Mouse (Mus musculus): Measurements from ENCODE around the gene Gpr150. TPM values are rescaled to one million over a fixed set of nuclear protein-coding genes. Genes with fewer than 3 reads are reported as not detected.

The Gpr150 gene
- total RNA-seq (2023; ENCODE audit: inconsistent age), result not detected in 4 replicates

DNA sequence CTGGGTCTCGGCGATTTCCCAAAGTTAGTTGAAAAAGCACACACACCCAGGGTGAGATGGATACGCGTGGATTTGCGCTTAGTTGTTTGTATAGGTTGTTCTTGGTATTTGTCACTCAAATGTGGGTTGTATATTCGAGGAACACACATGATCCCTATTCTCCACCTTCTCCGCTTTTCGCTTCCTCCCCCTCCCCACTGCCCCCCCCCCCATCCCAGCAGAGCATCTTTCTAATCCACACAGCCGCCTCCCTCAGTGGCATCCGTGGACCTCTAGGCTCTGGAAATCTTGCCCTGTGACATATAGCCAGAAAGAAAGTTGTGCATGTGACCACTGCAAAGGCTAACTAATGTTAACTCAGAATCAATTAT, at the start of gene Gpr150:
Gene Gpr150 (minus strand): TSS at position 101 of the 371 bp plus-strand sequence.

DNA sequence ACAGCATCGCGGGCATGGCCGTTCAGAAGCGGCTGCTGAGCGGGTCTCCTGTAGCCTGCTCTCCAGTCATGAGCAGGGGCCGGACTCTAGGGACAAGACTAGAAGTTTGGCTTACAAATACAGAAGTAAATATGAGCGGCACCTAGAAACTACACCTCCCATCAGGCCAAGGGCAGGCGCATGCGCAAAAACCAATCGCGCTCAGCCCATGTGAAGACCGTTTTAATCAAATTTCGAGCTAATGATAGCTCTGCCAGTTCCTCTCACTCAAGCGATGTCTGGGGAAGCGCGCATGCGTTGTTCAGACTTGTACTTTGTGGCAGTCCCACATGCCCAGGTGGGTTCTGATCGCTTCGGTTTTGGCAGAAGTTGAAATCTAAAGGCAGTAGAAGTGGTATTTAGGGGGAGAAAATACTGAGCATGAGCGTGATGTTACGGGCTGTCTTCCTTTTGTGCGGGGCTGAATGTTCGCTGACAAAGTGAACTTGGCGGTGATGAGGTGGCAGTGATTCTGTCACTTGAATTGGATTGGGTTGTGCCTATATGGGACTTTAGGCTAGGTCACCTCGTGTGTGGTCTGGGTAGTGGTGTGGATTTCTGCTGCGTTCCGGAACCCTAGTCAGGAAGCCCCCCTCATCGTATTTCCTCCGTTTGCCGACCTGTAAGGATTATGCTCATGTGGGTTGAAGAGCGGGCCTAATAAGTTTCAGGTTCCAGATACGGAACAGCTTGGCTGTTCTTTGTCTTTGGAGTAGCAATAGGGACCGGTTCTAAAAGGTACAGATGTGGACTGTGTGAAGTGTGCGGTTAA, 41.9 kb upstream of the Gpr150 start, which contains the start of the genes Arsk and Ttc37:
Gene Arsk (minus strand): TSS at position 168 of the 811 bp plus-strand sequence.
Gene Ttc37 (plus strand): TSS at position 242 of the 811 bp plus-strand sequence.

DNA sequence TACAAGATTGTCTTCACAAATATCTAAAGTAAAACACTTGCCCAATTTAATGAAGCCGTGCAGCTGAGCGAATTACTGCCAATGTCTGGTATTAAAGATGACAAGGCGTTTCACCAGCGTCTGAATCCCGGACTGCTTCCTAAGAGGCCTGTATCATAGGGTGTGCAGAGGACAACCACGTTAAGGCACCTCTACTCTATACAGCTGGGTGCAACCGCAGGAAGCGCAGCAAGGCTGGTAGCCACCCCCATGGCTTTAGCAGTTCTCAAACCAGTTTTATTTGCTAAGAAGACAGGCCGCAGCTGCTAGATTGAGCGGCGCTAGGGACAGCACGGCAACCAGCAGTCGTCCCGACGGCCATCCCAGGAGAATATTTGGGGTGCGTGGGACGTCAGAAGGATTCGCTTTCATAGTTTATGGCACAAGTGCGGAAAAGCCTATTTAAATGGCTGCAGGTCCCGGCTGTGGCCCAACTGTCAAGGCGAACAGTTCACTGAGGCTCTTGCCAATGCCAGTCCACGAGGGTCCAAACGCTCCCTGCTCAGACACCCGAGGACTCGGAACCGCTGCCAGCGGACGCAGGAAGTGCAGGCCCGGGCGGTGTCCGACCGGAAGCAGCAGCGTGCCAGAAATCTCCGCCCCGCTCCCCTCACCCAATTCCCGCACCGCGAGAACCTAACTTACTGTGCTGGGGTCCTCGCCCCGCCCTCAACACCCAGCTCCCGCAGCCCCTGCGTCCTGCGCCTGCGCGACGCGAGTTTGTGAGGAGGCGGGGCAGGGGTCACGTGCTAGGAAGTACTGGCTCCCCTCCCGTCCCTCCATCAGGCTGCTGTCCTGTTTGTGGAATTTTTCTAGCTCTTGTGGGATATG, 38.6 kb downstream of the Gpr150 start, which contains the start of gene Rfesd:
Gene Rfesd (minus strand): TSS at position 746 of the 870 bp plus-strand sequence.

Other genes starting within 250 kb of the Gpr150 start
- 6.8 to 12.8 TPM (median 9.6 TPM) in 4 replicates for gene Glrx, start 217.1 kb downstream of the Gpr150 start, total RNA-seq (2023; ENCODE audit: inconsistent age)
- gene Rhobtb3, start 113.1 kb downstream of the Gpr150 start, total RNA-seq (2023; ENCODE audit: inconsistent age), result 0.10 to 0.45 TPM (median 0.31 TPM) in 4 replicates
- gene Spata9, start 89.8 kb downstream of the Gpr150 start, total RNA-seq (2023; ENCODE audit: inconsistent age), result not detected in 4 replicates
- 8.1 to 9.6 TPM (median 8.8 TPM) in 4 replicates for gene Rfesd, start 38.3 kb downstream of the Gpr150 start, total RNA-seq (2023; ENCODE audit: inconsistent age)
- gene Arsk, start 41.7 kb upstream of the Gpr150 start, total RNA-seq (2023; ENCODE audit: inconsistent age), result 10.3 to 13.7 TPM (median 12.3 TPM) in 4 replicates
- 19.6 to 32.2 TPM (median 25.6 TPM) in 4 replicates for gene Ttc37, start 41.7 kb upstream of the Gpr150 start, total RNA-seq (2023; ENCODE audit: inconsistent age)
- not detected in 4 replicates for gene Fam81b, start 248.1 kb upstream of the Gpr150 start, total RNA-seq (2023; ENCODE audit: inconsistent age)

Measured in B cell, adult (primary cell).